Mouse (Mus musculus): ENCODE results near the gene Prpf38b.

GRCm38 (mm10) chr3:108959680-108960295 is 48.3 kb upstream of the Prpf38b start:
- no peak for TF ChIP-seq CTCF (IDR thresholded peaks at IDR 0.05; ENCODE audit: low read depth)
- no peak for TF ChIP-seq EP300 (IDR thresholded peaks at IDR 0.05; ENCODE audit: low read depth)
